Mouse (Mus musculus) gastrocnemius, postnatal 14 days (tissue): Measurements from ENCODE around the gene Cel. TPM values are rescaled to one million over a fixed set of nuclear protein-coding genes. Genes with fewer than 3 reads are reported as not detected.
A peak's percentile ranks its signal among the peaks of the same experiment; 100 is the strongest.

Experiments used
- DNase-seq: peaks from one replicate; pipeline ENCODE4 v3.0.0; 2021; ENCODE audit warnings: mixed read lengths
- intact Hi-C: fragments of 180-260 bp; cut with DNase I; formaldehyde crosslinking; loops from one replicate; pipeline ENCODE4 v1.15.1; 2025; ENCODE audit warnings: low total_unique reads
- total RNA-seq, 2 experiments: library from RNA; stranded (reverse); gene quantifications; 2 replicates each; pipeline ENCODE4 v1.2.3; 2021

Cel gene
- total RNA-seq, 2 experiments from 2014 or later = not detected

- DNase-seq = no peak
- intact Hi-C loops = no loop called here
Observed at GRCm38 (mm10) chr2:28540587-28541227, 22.5 kb downstream of the Cel start.

DNA sequence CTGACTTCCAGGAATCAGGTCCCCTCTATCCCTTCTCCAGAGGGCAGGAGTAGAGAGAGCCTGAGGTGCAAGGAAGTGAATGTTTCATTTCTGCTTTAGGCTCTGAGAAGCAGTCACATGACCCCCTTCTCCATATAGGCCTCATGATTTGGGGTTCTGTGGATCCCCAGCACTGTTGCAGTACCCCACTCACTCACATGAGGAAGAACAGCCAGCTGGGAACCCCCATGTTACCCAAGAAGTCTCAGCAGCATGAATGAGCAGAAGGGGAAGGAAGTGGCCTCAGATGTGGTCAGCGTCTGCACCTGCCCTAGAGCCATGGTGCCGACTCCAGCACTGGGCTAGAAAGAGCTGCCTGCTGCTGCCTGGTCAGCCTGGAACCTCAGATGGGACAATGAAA lies 23.3 kb downstream of the Cel start:
- intact Hi-C loops = no loop called here
- no peak for DNase-seq

DNA sequence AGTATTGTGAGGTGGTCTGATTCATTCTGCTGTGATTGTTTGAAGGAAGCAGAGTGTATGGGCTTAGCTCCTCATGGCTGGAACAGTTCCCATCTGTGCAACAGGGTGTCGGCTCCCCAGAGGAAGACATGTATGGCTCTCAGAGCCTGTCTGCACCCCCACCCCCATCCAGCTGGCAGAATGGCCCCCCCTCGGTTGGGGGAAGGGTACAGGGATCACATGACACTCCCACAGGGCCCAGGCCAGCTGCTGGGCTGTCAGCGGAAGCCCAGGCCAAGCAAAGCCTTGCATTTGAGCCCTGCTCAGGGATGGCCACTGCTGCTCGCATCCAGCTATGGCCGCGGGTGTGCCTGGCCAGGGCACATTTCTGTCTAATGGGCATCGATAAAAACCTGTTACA lies 24.0 kb downstream of the Cel start:
- DNase-seq = peak; percentile 89
- intact Hi-C loops = no loop called here

DNA sequence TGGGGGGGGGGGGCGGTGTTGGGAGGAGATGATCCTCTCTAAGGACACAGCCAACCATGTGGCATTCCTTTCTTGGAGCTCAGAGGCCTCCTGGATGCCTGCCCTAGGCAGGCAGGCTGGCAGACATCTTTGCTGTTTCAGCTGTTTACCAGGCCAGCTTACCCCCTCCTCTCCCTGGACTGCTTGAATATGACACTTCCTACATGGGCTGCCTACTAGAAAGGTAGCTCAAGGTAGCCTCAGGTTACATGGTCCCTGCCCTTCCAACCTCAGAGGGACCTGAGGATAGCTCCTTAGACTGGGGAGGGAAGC lies 24.4 kb downstream of the Cel start:
- intact Hi-C loops = no loop called here

GRCm38 (mm10) chr2:28537995-28538816 lies 25.0 kb downstream of the Cel start:
- no peak for DNase-seq
- intact Hi-C loops = no loop called here

More for the DNA sequence above, 24.4 kb downstream of the Cel start:
- DNase-seq = peak; percentile 65

DNA sequence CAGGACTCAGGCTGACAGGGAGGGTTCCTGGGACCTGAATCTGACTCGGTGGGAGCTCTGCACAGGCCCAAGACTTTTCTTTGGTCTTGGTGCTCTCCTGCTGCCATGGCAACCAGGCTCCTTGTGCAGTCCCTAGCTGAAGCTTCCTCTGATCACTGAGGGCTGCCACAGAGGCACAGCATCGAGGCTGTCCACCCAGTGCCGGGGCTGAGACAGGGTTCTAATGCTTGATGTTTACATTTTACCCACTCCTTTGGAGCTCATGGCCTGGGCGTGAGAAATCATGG lies 25.6 kb downstream of the Cel start:
- intact Hi-C loops = no loop called here
- DNase-seq = no peak

DNA sequence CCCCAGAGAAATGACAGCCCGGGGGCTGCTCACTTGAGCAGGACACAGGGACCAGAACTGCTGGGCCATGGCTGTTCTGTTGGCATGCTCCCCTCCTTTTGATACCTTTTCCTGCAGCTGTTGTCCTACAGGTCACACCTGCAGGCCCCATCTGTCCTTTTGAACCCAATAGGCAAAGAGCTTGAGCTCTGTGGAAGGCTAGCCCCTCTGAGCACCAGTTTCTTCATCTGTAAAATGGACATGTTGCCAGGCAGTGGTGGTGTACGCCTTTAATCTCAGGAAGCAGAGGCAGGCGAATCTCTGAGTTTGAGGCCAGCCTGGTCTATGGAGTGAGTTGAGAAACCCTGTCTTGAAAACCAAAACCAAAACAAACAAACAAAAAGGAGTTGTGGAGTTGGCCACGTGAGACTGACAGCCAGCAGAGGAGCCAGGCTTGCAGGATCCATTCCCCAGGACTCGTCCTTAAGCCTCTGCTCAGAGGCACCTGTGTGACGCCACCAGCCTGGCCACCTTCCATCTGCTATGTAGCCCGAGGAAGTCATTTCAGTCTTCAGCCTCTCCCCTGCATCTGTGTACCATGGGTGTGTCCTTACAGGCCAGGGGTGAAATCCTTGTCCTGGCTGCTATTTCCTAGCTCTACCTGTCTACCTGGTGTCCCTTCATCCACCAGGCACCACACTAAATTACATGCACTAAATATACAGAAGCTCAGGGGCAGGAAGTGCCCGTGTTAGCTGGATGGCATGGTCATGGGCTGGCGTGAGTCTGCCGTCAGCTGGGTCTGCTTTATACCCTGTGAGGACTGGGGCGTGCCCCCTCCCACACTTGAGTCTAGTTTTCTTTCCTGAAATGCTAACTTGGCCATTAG lies 26.2 kb downstream of the Cel start:
- intact Hi-C loops = no loop called here
- no peak for DNase-seq

DNA sequence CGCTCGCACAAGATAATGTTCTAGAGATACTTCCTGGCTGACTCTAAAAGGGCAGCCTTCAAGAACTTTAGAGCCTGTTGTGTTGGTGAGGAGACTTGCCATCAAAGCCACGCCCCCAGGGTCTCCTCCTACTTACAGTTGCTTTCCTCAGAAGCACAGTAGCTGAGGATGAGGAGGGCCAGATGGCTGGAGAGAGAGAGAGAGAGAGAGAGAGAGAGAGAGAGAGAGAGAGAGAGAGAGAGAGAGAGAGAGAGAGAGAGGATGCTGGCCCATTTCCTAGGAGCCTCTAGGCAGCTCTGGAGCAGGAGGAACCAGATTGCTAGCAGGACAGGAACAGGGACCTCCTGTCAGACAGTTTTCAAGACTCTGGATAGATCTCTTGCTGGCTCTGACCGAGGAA lies 27.0 kb downstream of the Cel start:
- intact Hi-C loops = no loop called here
- DNase-seq = peak; percentile 56

- intact Hi-C loops = no loop called here
- DNase-seq = peak; percentile 60
Observed at GRCm38 (mm10) chr2:28535650-28536049, 27.6 kb downstream of the Cel start.

DNA sequence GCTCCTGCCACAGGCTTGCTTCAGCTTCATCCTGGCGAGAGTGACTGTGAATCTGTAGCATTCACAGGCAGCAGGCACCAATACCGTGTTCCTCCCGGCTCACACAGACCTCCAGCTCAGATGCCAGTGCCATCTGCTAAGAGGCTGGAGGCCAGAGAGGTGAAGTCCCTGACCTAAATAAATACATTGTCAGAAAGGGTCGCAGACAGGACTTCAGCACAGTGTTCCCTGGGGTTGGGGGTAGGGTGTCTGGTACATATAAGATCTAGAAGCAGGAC lies 28.0 kb downstream of the Cel start:
- no peak for DNase-seq
- intact Hi-C loops = no loop called here

DNA sequence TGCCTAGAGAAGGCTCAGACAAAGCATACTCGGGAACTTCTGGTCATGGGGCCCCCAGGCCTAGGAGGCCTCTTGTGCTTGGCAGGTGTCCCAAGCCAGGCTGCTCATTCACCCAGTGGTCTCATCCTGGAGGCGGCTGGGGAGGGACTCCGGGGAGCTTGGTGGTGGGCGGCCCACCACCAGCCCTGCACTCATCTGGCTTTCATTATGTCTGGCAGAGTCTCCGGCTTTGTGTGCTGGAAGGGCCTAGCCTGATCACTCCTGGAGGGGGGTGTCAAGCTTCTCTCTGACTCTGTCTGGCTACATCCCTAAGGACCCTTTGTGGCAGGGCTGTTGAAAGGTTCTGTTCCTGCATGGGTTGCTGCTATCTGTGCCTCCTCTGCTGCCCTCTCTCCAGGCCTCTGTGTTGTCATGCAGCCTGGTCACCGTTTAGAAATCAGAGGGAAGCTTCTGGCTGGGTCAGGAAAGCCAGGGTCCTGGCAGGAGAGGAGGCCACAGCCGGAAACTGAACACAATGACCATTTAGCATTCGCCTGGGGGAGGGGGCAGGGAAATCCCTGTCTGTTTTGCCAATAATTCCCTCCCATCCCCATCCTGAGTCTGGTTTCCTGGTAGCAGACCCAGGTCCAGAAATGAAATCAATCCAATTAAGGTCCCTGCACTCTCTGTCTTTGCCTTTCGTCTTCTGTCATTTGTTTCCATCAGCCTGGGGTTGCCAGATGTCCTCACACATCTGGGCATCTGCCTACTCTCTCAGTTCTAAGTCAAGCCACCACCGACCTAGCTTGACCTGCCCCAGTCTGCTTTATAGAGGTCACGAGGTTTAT lies 28.6 kb downstream of the Cel start:
- DNase-seq = peak; percentile 52
- intact Hi-C loops = no loop called here

DNA sequence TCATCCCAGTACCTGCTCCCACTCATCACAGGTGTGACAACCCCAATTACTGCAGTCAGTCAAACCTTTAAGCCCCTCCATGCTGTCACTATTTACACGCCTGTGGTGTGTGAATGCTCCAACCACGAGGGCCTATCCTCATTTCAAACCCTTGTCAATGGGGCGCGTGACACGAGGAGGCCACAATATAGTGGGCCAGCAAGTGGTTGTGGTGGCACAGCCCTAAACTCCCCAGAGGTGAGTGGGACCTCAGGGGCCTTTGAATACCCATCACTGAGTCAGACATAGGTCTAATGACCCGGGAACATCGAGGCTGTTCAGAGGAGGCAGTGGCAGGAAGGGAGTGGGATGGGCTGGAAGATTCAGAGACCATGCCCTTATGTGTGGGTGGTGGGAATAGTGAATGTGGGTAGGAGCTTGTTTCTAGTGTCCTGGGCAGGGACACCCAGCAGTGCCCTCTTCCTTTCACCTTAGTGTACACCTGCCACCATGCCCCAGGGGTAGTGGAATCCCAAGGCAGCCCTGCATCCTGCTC lies 29.2 kb downstream of the Cel start:
- no peak for DNase-seq
- intact Hi-C loops = no loop called here

DNA sequence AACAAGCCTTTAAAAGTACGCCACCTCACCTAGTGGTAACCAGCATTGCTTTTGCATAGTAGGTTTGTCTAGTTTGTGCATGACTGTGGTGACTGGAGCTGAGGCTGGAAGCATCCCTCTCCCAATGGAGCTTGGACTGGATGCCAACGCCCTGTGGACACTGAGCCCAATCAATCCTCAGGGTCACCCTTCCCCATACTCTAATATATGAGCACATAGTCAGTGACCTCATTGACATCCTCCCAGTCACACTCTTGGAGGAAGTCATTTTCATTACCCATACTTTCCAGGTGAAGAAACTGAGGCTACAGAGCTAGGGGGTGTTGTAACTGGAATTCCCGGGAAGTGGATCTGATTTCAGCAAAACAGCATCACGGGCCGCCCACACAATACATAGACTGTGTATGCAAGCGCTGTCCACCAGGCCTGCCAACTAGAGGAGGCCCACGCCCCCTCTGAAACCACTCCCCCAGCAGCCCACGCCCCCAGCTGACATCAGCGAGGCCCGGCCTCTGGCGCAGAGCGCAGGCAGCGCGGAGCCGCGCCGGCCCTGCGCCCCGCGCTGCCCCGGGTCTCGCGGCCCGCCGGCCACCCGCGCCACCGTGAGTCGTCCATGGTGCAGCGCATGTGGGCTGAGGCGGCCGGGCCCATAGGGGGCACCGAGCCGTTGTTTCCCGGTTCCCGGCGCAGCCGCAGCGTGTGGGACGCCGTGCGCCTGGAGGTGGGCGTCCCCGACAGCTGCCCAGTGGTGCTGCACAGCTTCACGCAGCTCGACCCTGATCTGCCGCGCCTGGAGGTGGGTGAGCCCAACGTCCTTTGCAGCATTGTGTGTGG lies 30.0 kb downstream of the Cel start:
- DNase-seq = peak; percentile 91
- intact Hi-C loops = no loop called here

DNA sequence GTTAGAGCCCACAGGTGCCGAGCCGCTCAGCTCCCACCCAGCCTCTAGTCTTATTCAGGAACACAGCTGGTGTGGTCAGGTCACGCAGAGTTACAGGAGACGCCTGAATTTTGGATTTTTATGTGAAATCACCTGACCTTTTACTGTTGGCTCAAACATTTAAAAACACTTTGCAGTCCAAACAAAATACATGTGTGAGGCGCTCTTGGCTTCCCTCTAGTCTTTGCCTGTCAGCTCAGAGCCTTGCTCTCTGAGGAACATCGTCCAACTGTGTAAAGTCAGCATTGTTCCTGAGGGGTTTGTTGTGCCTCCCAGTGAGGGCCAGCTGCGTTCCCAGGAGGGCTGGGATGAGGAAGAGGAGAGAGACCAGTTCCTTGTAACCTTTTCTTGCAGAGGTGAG lies 32.9 kb downstream of the Cel start:
- intact Hi-C loops = no loop called here
- no peak for DNase-seq

DNA sequence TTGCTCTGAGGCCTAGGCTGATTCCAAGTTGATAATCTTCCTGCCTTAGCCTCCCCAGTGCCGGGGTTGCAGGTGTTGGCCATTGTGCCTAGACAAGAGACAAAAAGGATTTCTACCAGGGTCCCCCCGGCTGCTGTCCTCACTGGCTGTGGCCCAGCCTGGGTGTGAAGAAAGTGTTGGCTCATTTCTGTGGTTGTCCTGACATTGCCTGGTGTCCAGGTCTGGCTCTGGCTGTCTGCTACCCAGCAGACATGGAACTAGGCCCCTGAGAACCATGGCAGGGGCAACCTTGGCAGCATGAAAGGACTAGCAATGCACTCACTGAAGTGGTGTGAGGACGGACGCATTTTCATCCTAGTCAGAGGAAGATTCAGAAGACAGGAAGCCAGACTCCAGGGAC lies 33.3 kb downstream of the Cel start:
- intact Hi-C loops = no loop called here
- DNase-seq = no peak

DNA sequence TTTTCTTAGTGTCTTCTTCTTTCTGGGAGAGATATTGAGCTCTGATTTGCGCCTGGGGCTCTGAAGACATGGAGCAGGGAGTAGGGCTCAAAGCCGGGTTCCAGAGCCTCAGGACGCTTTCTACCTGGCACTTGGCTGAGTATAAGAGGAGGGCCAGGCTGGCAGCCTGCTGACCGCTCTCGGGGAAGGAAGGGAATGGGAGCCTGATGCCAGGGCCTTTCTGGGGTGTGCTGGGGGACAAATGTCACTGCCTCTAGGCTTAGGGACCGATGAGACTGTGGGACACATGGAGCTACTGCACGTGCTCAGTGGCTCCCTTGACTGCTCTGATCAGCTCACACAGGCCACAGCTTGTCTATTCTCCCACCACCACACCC lies 34.9 kb downstream of the Cel start:
- intact Hi-C loops = no loop called here
- peak; percentile 8 for DNase-seq

GRCm38 (mm10) chr2:28527436-28528353 lies 35.5 kb downstream of the Cel start:
- DNase-seq = peak; percentile 16
- intact Hi-C loops = no loop called here
